16 mouse cellular contexts compared by ENCODE assay signal in the genomic region with DNA sequence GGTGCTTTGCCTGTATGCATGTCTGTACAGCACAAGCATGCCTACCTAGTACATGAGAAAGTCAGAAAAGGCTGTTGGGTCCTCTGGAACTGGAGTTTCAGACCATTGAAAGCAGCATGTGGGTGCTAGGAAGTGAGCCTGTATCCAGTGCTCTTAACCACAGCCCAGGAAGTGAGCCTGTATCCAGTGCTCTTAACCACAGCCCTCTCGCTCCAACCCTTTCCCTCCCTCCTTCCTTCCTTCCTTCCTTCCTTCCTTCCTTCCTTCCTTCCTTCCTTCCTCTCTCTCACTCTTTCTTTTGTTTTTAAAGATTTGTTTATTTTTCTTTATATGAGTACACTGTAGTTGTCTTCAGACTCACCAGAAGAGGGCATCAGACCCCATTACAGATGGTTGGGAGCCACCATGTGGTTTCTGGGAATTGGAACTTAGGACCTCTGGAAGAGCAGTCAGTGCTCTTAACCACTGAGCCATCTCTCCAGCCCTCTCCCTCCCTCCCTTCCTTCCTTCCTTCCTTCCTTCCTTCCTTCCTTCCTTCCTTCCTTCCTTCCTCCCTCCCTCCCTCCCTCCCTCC. TPM values are rescaled to one million over a fixed set of nuclear protein-coding genes. Genes with fewer than 3 reads are reported as not detected.
"Had no signal": no experiment of that assay in that cellular context is flagged by ENCODE, and none has a peak within 500 bp of the region (broad histone marks: within the 10 kb centered on the region; RNA-seq: fewer than 3 reads in every experiment).

No protein-coding gene starts in this region.

RNA-seq across cellular contexts. Expression of a gene that starts 5.4 kb away (rescaled TPM):
- total RNA-seq: layer of hippocampus, adult 8-10 months; layer of hippocampus, postnatal 14 days; left cerebral cortex, adult 18-20 months; left cerebral cortex, postnatal 14 days had no signal
- polyA plus RNA-seq: intestine, embryonic 16.5 days; limb, embryonic 10.5 days; limb, embryonic 14.5 days; liver, embryonic 11.5 days; liver, embryonic 16.5 days; lung, embryonic 16.5 days; midbrain, embryonic 12.5 days; midbrain, embryonic 16.5 days; neural tube, embryonic 14.5 days; spleen, adult 2 months; stomach, embryonic 15.5 days; thymus, postnatal 0 days had no signal

RNA-seq across cellular contexts. Expression of a gene that starts 5.4 kb away (rescaled TPM):
- polyA plus RNA-seq: intestine, embryonic 16.5 days; liver, embryonic 11.5 days; liver, embryonic 16.5 days had no signal
